Mouse (Mus musculus) lung, postnatal 0 days (tissue): ENCODE measurements around the gene Ppard. TPM values are rescaled to one million over a fixed set of nuclear protein-coding genes. Genes with fewer than 3 reads are reported as not detected.
"Not testable (repeated sequence)": the region's sequence is repeated elsewhere in the genome, so short reads cannot be mapped to it uniquely, and the experiment has no call there.

ENCODE experiments used
- ATAC-seq: fragments of 200-750 bp; cut with Nextera tagmentation; 2 replicates; pipeline ENCODE4 v1.8.0; 2017; ENCODE audit warnings: moderate library complexity
- DNase-seq: peaks from one replicate; pipeline ENCODE4 v3.0.0-alpha.2; 2016; ENCODE audit warnings: low spot score
- H3K27ac ChIP-seq: fragments of 300-500 bp; sonication (generic); 2 replicates; pipeline ENCODE4 v1.5.1; 2014; ENCODE audit warnings: antibody characterized with exemption, mild to moderate bottlenecking, low read length, mixed read lengths
- H3K27me3 ChIP-seq: fragments of 300-500 bp; sonication (generic); replicated peaks from 2 replicates; pipeline ENCODE4 v1.6.1; 2014; ENCODE audit warnings: low read length, mixed read lengths; ENCODE audit not compliant: insufficient read depth
- H3K36me3 ChIP-seq: fragments of 300-500 bp; sonication (generic); 2 replicates; pipeline ENCODE4 v1.6.1; 2014; ENCODE audit warnings: low read length, mixed read lengths; ENCODE audit not compliant: insufficient read depth
- H3K4me1 ChIP-seq: fragments of 300-500 bp; sonication (generic); 2 replicates; pipeline ENCODE4 v1.6.1; 2014; ENCODE audit warnings: antibody characterized with exemption, low read depth, low read length, mixed read lengths; ENCODE audit not compliant: insufficient read depth
- H3K4me2 ChIP-seq: fragments of 300-500 bp; sonication (generic); replicated peaks from 2 replicates; pipeline ENCODE4 v1.6.1; 2014; ENCODE audit warnings: low read depth, mild to moderate bottlenecking, low read length, moderate library complexity, mixed read lengths
- H3K4me3 ChIP-seq: fragments of 300-500 bp; sonication (generic); 2 replicates; pipeline ENCODE4 v1.5.1; 2014; ENCODE audit warnings: low read depth, low read length
- H3K9ac ChIP-seq: fragments of 300-500 bp; sonication (generic); replicated peaks from 2 replicates; pipeline ENCODE4 v1.6.1; 2014; ENCODE audit warnings: low read depth, mild to moderate bottlenecking
- H3K9me3 ChIP-seq: fragments of 300-500 bp; sonication (generic); 2 replicates; pipeline ENCODE4 v1.6.1; 2016; ENCODE audit warnings: low read length, mixed read lengths
- CTCF ChIP-seq: IDR thresholded peaks from 2 replicates; pipeline ENCODE4 v1.5.1; 2016; ENCODE audit warnings: antibody characterized with exemption, mild to moderate bottlenecking
- EP300 ChIP-seq: IDR thresholded peaks from 2 replicates; pipeline ENCODE4 v1.6.1; 2016; ENCODE audit warnings: antibody characterized with exemption, mild to moderate bottlenecking, control low read depth
- WGBS: fragments of 180-500 bp; shearing (Covaris S2); extraction: QIAGEN DNeasy Blood & Tissue Kit; methylation state at CpG from one replicate; pipeline ENCODE4 v1.1.7; 2014; 5-methylcytosine and 5-hydroxymethylcytosine counted together
- polyA plus RNA-seq: library from polyadenylated mRNA; unstranded; fragments of >200 nt; fragmentation: Nextera tagmentation; extraction: Ambion mirVana; gene quantifications from 2 replicates; pipeline ENCODE4 v1.2.1, GENCODE M21; 2015

Ppard gene
- polyA plus RNA-seq, 1 experiment from 2014 or later = 2.4 TPM

GRCm38 (mm10) chr17:28217721-28218649, 14.5 kb upstream of the Ppard start:
- Histone ChIP-seq H3K4me2 (peak overlapping the region; percentile 3; the same call in 1 of the 2 replicates), H3K36me3 (no peaks in the 10 kb centered on the region), H3K9ac (no peak overlapping the region), H3K4me1 (0 out of 2 replicates have a peak, but pooled peaks cover 3% of the 10 kb centered on the region), H3K9me3 (no peaks in the 10 kb centered on the region), H3K27ac (peak overlapping the region; percentile 72), H3K4me3 (no peak overlapping the region), H3K27me3 (no peaks in the 10 kb centered on the region)
- DNase-seq (peak; percentile 80), ATAC-seq (peak; percentile 88)
- WGBS = 19% methylated on average over 23 of the region's 23 CpGs
- no peak for TF ChIP-seq CTCF
- peak; percentile 64; the same call in 1 of the 2 replicates for TF ChIP-seq EP300

- peaks cover 14% of the 10 kb centered on the region; the same call in 1 of the 2 replicates for H3K4me1 ChIP-seq
- H3K27me3 ChIP-seq, H3K4me2 ChIP-seq, H3K4me3 ChIP-seq, H3K27ac ChIP-seq, ATAC-seq, H3K36me3 ChIP-seq, H3K9ac ChIP-seq, H3K9me3 ChIP-seq, DNase-seq: not testable (repeated sequence)
- 91% methylated on average over 9 of the region's 10 CpGs for whole genome bisulfite sequencing
Measured at GRCm38 (mm10) chr17:28222463-28222862, 10.0 kb upstream of the Ppard start.

DNA sequence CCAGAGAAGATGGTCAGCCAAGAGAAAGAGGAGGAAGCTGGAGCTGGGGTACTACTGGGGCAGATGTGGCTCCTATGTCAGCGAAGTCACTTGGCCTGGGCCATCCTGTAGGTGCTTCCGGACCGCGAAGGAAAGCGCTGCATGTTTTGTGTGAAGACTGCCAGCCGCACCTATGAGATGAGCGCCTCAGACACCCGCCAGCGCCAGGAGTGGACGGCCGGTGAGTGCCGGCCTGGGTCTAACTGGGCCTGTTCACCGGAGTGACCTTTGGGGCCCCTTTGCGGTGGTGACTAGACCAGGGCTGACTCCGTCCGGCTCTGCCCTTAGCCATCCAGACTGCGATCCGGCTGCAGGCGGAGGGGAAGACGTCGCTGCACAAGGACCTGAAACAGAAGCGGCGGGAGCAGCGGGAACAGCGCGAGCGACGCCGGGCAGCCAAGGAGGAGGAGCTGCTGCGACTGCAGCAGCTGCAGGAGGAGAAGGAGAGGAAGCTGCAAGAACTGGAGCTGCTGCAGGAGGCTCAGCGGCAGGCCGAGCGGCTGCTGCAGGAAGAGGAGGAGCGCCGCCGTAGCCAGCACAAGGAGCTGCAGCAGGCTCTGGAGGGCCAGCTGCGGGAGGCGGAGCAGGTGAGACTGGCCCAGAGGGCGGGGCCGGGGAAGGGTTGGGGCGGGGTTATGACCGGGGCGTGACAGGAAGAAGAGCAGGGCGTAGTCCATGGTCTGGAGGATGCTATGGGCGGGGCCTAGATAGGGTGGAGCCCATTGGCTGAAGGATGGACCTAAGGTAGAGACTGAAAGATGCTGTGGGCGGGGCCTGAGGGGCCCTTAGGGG, 8.7 kb upstream of the Ppard start:
- 1% methylated on average over 46 of the region's 46 CpGs for WGBS
- H3K36me3 ChIP-seq = no peaks in the 10 kb centered on the region
- peaks cover 10% of the 10 kb centered on the region; the same call in 1 of the 2 replicates for H3K4me1 ChIP-seq
- H3K27me3 ChIP-seq = no peaks in the 10 kb centered on the region
- peak; percentile 94 for ATAC-seq
- TF ChIP-seq CTCF (peak; percentile 49; the same call in 1 of the 2 replicates), EP300 (no peak)
- no peak overlapping the region; the same call in 1 of the 2 replicates for H3K27ac ChIP-seq
- peak; percentile 96 for DNase-seq
- peak overlapping the region; percentile 42 for H3K4me3 ChIP-seq
- H3K4me2 ChIP-seq = peak overlapping the region; percentile 85
- H3K9ac ChIP-seq = no peak overlapping the region; the same call in 1 of the 2 replicates
- no peaks in the 10 kb centered on the region for H3K9me3 ChIP-seq

DNA sequence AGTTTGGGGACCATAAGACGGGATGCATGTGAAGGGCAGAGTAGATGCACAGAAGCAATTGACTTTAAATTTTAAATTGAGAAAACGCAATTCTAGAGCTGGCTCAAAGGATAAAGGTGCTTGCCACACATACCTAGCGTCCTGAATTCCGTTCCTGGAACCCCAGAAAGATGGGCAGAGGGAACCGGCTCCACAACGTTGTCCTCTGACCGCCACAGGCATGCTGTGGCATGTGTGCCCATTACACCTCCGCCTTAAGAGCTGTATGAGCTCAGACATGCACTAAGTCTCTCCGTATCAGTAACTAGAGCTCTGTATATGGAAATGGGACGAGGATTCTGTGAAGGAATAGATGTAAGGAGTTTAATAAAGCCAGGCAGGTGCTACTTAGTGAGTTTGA, 7.9 kb upstream of the Ppard start:
- peaks cover 10% of the 10 kb centered on the region; the same call in 1 of the 2 replicates for H3K4me1 ChIP-seq
- ATAC-seq = no peak

DNA sequence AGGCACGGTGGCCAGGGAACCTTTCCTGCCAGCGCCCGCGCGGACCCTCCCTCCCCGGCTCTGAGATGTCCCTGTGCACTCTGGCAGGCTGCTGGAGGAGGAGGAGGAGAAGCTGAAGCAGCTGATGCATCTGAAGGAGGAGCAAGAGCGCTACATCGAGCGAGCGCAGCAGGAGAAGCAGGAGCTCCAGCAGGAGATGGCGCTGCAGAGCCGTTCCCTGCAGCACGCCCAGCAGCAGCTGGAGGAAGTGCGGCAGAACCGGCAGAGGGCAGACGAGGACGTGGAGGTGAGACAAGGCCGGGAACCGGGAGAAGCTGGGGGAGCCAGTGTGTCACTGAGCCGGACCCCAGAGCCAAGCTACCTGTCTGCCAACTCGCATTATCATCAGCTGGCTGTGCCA, 6.5 kb upstream of the Ppard start:
- Histone ChIP-seq H3K9ac (no peak overlapping the region), H3K4me2 (peak overlapping the region; percentile 39; the same call in 1 of the 2 replicates), H3K4me1 (peaks cover 10% of the 10 kb centered on the region; the same call in 1 of the 2 replicates), H3K4me3 (peak overlapping the region; percentile 14; the same call in 1 of the 2 replicates), H3K9me3 (no peaks in the 10 kb centered on the region), H3K27ac (no peak overlapping the region), H3K36me3 (no peaks in the 10 kb centered on the region), H3K27me3 (no peaks in the 10 kb centered on the region)
- under 1% methylated on average over 21 of the region's 21 CpGs for WGBS
- peak; percentile 67 for ATAC-seq
- TF ChIP-seq EP300 (no peak), CTCF (peak; percentile 100)
- peak; percentile 97 for DNase-seq

More for the DNA sequence above, 7.9 kb upstream of the Ppard start:
- no peak for DNase-seq
- Histone ChIP-seq H3K4me2 (no peak overlapping the region), H3K36me3 (no peaks in the 10 kb centered on the region), H3K27me3 (no peaks in the 10 kb centered on the region), H3K27ac (no peak overlapping the region), H3K9me3 (no peaks in the 10 kb centered on the region), H3K4me3 (no peak overlapping the region), H3K9ac (no peak overlapping the region)
- TF ChIP-seq EP300 = no peak
- no peak for TF ChIP-seq CTCF
- WGBS = 84% methylated on average over 10 of the region's 10 CpGs

GRCm38 (mm10) chr17:28230486-28230885, 2.0 kb upstream of the Ppard start:
- Histone ChIP-seq H3K9me3 (no peaks in the 10 kb centered on the region), H3K4me2 (no peak overlapping the region), H3K27ac (no peak overlapping the region), H3K27me3 (no peaks in the 10 kb centered on the region), H3K4me1 (peaks cover 3% of the 10 kb centered on the region; the same call in 1 of the 2 replicates), H3K9ac (no peak overlapping the region), H3K36me3 (no peaks in the 10 kb centered on the region), H3K4me3 (no peak overlapping the region)
- WGBS = 71% methylated on average over 6 of the region's 6 CpGs
- TF ChIP-seq EP300 (no peak), CTCF (no peak)
- no peak for ATAC-seq
- DNase-seq = no peak
